ENCODE assay signal across 8 mouse cellular contexts in genomic region chr9:40799837-40800501, GRCm38 (mm10). TPM values are rescaled to one million over a fixed set of nuclear protein-coding genes. Genes with fewer than 3 reads are reported as not detected.
A peak's percentile ranks its signal among the peaks of the same experiment; 100 is the strongest.
DNase-seq lines count a peak whose midpoint lies in the region; ATAC-seq and TF ChIP-seq lines count a peak whose summit lies in the region.

No protein-coding gene starts in this region.

- H3K79me2 ChIP-seq in MEL (ENCODE audit: control insufficient read depth, insufficient read depth, low read length, poor library complexity) = peaks cover 36% of the 10 kb centered on the region

- peak overlapping the region; percentile 61 to 81 for H3K4me3 ChIP-seq in MEL (ENCODE audit: control insufficient read depth in 1 of 2, insufficient read depth in 1 of 2, low read depth in 2 of 2, low read length in 2 of 2)

- peak overlapping the region; percentile 100 for H3K27ac ChIP-seq in MEL (ENCODE audit: control insufficient read depth, low read depth, low read length)

- H3K4me1 ChIP-seq in MEL (ENCODE audit: control insufficient read depth in 1 of 2, insufficient read depth in 2 of 2, low read length in 2 of 2) = peaks cover 0 to 14% of the 10 kb centered on the region in 2 experiments; a peak in 2 of 4 replicates

- no peak for TF ChIP-seq RAD21 in MEL (IDR thresholded peaks at IDR 0.05; ENCODE audit: low read depth, low read length)

- H3K36me3 ChIP-seq in MEL (ENCODE audit: control insufficient read depth in 1 of 2, insufficient read depth in 2 of 2, low read length in 2 of 2) = peaks cover 2 to 19% of the 10 kb centered on the region in 2 experiments; a peak in 3 of 4 replicates

- 0 out of 4 replicates have a peak, but pooled peaks of 1 of the 2 experiments have one; percentile 16 for TF ChIP-seq EP300 in MEL (IDR thresholded peaks at IDR 0.05; ENCODE audit: low read depth in 1 of 2, low read length in 2 of 2)

- peak; percentile 87 for DNase-seq in MEL (ENCODE audit: low read depth, low spot score)
- DNase-seq in cerebellum, adult 18-20 months = peak; percentile 70 to 73
- DNase-seq in forelimb bud, embryonic 11.5 days (ENCODE audit: low read depth, low spot score) = peak; percentile 64
- DNase-seq in layer of hippocampus, postnatal 10 days (ENCODE audit: low spot score in 2 of 2) = peak; percentile 61 to 74
- peak; percentile 87 for DNase-seq in lung, postnatal 25 days (ENCODE audit: low spot score)
- peak; percentile 79 for DNase-seq in ovary, postnatal 36 days (ENCODE audit: low spot score)
- peak; percentile 63 for DNase-seq in thymus, postnatal 25 days

- H3K27me3 ChIP-seq in MEL (ENCODE audit: control insufficient read depth in 1 of 2, insufficient read depth in 2 of 2, low read length in 2 of 2) = no peaks in the 10 kb centered on the region

- no peak for TF ChIP-seq CTCF in MEL (IDR thresholded peaks at IDR 0.05 in 2 of 3, conservative IDR thresholded peaks at IDR 0.05 in 1 of 3; ENCODE audit: control insufficient read depth in 1 of 3, insufficient read depth in 1 of 3, low read depth in 2 of 3, low read length in 3 of 3, poor library complexity in 1 of 3, severe bottlenecking in 1 of 3)

- peak overlapping the region; percentile 97 for H3K9ac ChIP-seq in MEL (ENCODE audit: control insufficient read depth, low read depth, low read length, poor library complexity, severe bottlenecking)

- peak; percentile 50 to 52 for ATAC-seq in hematopoietic stem cell, adult 5-6 weeks (replicated peaks in 1 of 2; ENCODE audit: insufficient read depth in 1 of 2, low FRiP score in 2 of 2, low TSS enrichment in 1 of 2, low read depth in 1 of 2, poor library complexity in 2 of 2, severe bottlenecking in 2 of 2)

- TF ChIP-seq POLR2A in MEL (IDR thresholded peaks at IDR 0.05; ENCODE audit: control insufficient read depth in 1 of 2, insufficient read depth in 1 of 2, low read depth in 1 of 2, low read length in 2 of 2, poor library complexity in 1 of 2) = peak; percentile 61 to 78

- no peaks in the 10 kb centered on the region for H3K9me3 ChIP-seq in MEL (replicated peaks; ENCODE audit: insufficient read depth, low read length)

TF ChIP-seq in MEL, 35 proteins besides CTCF, POLR2A, EP300 and RAD21:
- TF ChIP-seq SIN3A (IDR thresholded peaks at IDR 0.05; ENCODE audit: low read length) (0 out of 2 replicates have a peak, but pooled peaks have one; percentile 34), CHD2 (IDR thresholded peaks at IDR 0.05; ENCODE audit: low read length) (no peak), MEF2A (IDR thresholded peaks at IDR 0.05; ENCODE audit: extremely low read depth, insufficient replicate concordance, low read depth, low read length, poor library complexity, severe bottlenecking) (no peak), MYB (IDR thresholded peaks at IDR 0.05; ENCODE audit: low read depth, low read length) (no peak), MXI1 (IDR thresholded peaks at IDR 0.05; ENCODE audit: low read depth, low read length) (peak; percentile 86), ZKSCAN1 (IDR thresholded peaks at IDR 0.05; ENCODE audit: low read depth, low read length) (no peak), USF2 (IDR thresholded peaks at IDR 0.05; ENCODE audit: borderline replicate concordance in 1 of 2, insufficient read depth in 1 of 2, low read depth in 1 of 2, low read length in 2 of 2) (no peak; a peak in 1 of 4 replicates), ETS1 (IDR thresholded peaks at IDR 0.05; ENCODE audit: low read depth, low read length) (peak; percentile 60), TAL1 (IDR thresholded peaks at IDR 0.05; ENCODE audit: low read length) (no peak), E2F4 (IDR thresholded peaks at IDR 0.05; ENCODE audit: borderline replicate concordance, low read depth, low read length) (no peak), SMC3 (IDR thresholded peaks at IDR 0.05; ENCODE audit: low read depth, low read length) (no peak), CHD1 (IDR thresholded peaks at IDR 0.05; ENCODE audit: low read depth, low read length) (peak; percentile 96; the same call in 1 of the 2 replicates), RCOR1 (IDR thresholded peaks at IDR 0.05; ENCODE audit: low read depth, low read length) (no peak), BHLHE40 (IDR thresholded peaks at IDR 0.05; ENCODE audit: borderline replicate concordance, low read depth, low read length) (peak; percentile 63; the same call in 1 of the 2 replicates), ZNF384 (IDR thresholded peaks at IDR 0.05; ENCODE audit: low read depth, low read length) (no peak), ELF1 (IDR thresholded peaks at IDR 0.05; ENCODE audit: low read depth, low read length) (no peak), MAX (IDR thresholded peaks at IDR 0.05; ENCODE audit: low read length) (peak; percentile 76), HCFC1 (IDR thresholded peaks at IDR 0.05; ENCODE audit: low read depth, low read length) (peak; percentile 65), NELFE (IDR thresholded peaks at IDR 0.05; ENCODE audit: low read depth, low read length) (peak; percentile 79), MAZ (IDR thresholded peaks at IDR 0.05; ENCODE audit: low read depth, low read length) (no peak), NRF1 (IDR thresholded peaks at IDR 0.05; ENCODE audit: insufficient read depth, low read depth, low read length, poor library complexity, severe bottlenecking) (no peak), POLR2AphosphoS2 (IDR thresholded peaks at IDR 0.05; ENCODE audit: low read length) (peak; percentile 46; the same call in 1 of the 2 replicates), USF1 (IDR thresholded peaks at IDR 0.05; ENCODE audit: low read depth, low read length) (peak; percentile 93), TCF12 (IDR thresholded peaks at IDR 0.05; ENCODE audit: low read depth, low read length) (0 out of 2 replicates have a peak, but pooled peaks have one; percentile 16), ZMIZ1 (IDR thresholded peaks at IDR 0.05; ENCODE audit: low read depth, low read length) (peak; percentile 62; the same call in 1 of the 2 replicates), KAT2A (conservative IDR thresholded peaks at IDR 0.05; ENCODE audit: low read depth, low read length) (no peak; the same call in 1 of the 2 replicates), JUND (IDR thresholded peaks at IDR 0.05; ENCODE audit: low read depth, low read length) (no peak), POLR2AphosphoS5 (IDR thresholded peaks at IDR 0.05; ENCODE audit: borderline replicate concordance, low read depth, low read length) (no peak), UBTF (IDR thresholded peaks at IDR 0.05; ENCODE audit: borderline replicate concordance, insufficient read depth, low read depth, low read length) (no peak), MAFK (IDR thresholded peaks at IDR 0.05; ENCODE audit: borderline replicate concordance, low read depth, low read length) (no peak), GATA1 (IDR thresholded peaks at IDR 0.05; ENCODE audit: low read depth, low read length) (no peak), ZC3H11A (IDR thresholded peaks at IDR 0.05; ENCODE audit: low read depth, low read length) (no peak), GABPA (IDR thresholded peaks at IDR 0.05; ENCODE audit: low read depth, low read length) (no peak), MYC (IDR thresholded peaks at IDR 0.05; ENCODE audit: low read depth, low read length) (peak; percentile 94), TBP (IDR thresholded peaks at IDR 0.05; ENCODE audit: low read depth, low read length) (peak; percentile 75; the same call in 1 of the 2 replicates)

RNA-seq across cellular contexts. Expression of gene Hspa8, which starts 0.8 kb away (rescaled TPM):
- total RNA-seq in MEL (2012; rRNA removed) = 2,632 and 5,439 TPM in 2 replicates
- 1,000 to 10,000 TPM in 1 of 2 experiments, 100 to 1,000 TPM in 1; 418 to 3,011 TPM for polyA plus RNA-seq in MEL (2012; ENCODE audit: insufficient read depth in 1 of 2, insufficient read length in 2 of 2, low read depth in 1 of 2, low replicate concordance in 2 of 2, missing spikeins in 1 of 2)
- total RNA-seq in hematopoietic stem cell, adult 5-6 weeks (2017) = 3,790 and 5,329 TPM in 2 replicates
- 1,000 to 10,000 TPM; 1,788 to 2,276 TPM for total RNA-seq in layer of hippocampus, postnatal 10 days (2021)

Comparison
In these comparisons a context has a peak if more than half of its experiments do, and no peak if none do; other contexts are left out.
1. Peak in every context shown above with its lines: DNase-seq, ATAC-seq, H3K4me3 ChIP-seq and H3K27ac ChIP-seq.